Mouse (Mus musculus) testis, postnatal 14 days (tissue): ENCODE data around the gene Rbm4.
"Not testable (repeated sequence)": the region's sequence is repeated elsewhere in the genome, so short reads cannot be mapped to it uniquely, and the experiment has no call there.

Experiments used
- DNase-seq: peaks from one replicate; pipeline ENCODE4 v3.0.0; 2021; ENCODE audit warnings: low spot score

Rbm4 gene

GRCm38 (mm10) chr19:4793831-4794422 is at the start of gene Rbm4:
Rbm4 (minus strand) TSS chr19:4793901.
- DNase-seq = peak; percentile 99

- DNase-seq = no peak
These were observed 48.9 kb upstream of the Rbm4 start for GRCm38 (mm10) chr19:4842611-4843010.

GRCm38 (mm10) chr19:4840848-4841247 is 47.1 kb upstream of the Rbm4 start:
- no peak for DNase-seq

GRCm38 (mm10) chr19:4839149-4839548 is 45.4 kb upstream of the Rbm4 start, which contains the start of the genes Ccs and Ccdc87:
Ccs (minus strand) TSS chr19:4839332.
Ccdc87 (plus strand) TSS chr19:4839366.
- DNase-seq = peak; percentile 95

GRCm38 (mm10) chr19:4838526-4839140 is 44.9 kb upstream of the Rbm4 start:
- DNase-seq = no peak

GRCm38 (mm10) chr19:4837049-4837448 is 43.3 kb upstream of the Rbm4 start:
- DNase-seq = no peak

- DNase-seq = no peak
These were observed 42.4 kb upstream of the Rbm4 start for GRCm38 (mm10) chr19:4836096-4836495.

- DNase-seq = peak; percentile 41
These were observed 40.3 kb upstream of the Rbm4 start for GRCm38 (mm10) chr19:4833977-4834376.

- DNase-seq = no peak
These were observed 35.5 kb upstream of the Rbm4 start for GRCm38 (mm10) chr19:4829156-4829555.

GRCm38 (mm10) chr19:4828444-4829114 is 34.9 kb upstream of the Rbm4 start:
- no peak for DNase-seq

GRCm38 (mm10) chr19:4820678-4821303 is 27.1 kb upstream of the Rbm4 start:
- peak; percentile 68 for DNase-seq

- no peak for DNase-seq
These were observed 23.6 kb upstream of the Rbm4 start for GRCm38 (mm10) chr19:4817182-4817835.

- peak; percentile 70 for DNase-seq
These were observed 19.3 kb upstream of the Rbm4 start for GRCm38 (mm10) chr19:4813015-4813414.

- not testable (repeated sequence) for DNase-seq
These were observed 18.7 kb upstream of the Rbm4 start for GRCm38 (mm10) chr19:4812334-4812949.

- DNase-seq = no peak
These were observed 18.2 kb upstream of the Rbm4 start for GRCm38 (mm10) chr19:4811909-4812242.

GRCm38 (mm10) chr19:4811063-4811908 is 17.6 kb upstream of the Rbm4 start, which contains the start of the genes Gm21992 and Rbm14:
Gm21992 (minus strand) TSS chr19:4811612.
Rbm14 (minus strand) TSS chr19:4811634.
- DNase-seq = peak; percentile 99

- no peak for DNase-seq
These were observed 17.0 kb upstream of the Rbm4 start for GRCm38 (mm10) chr19:4810746-4811062.

GRCm38 (mm10) chr19:4810309-4810708 is 16.6 kb upstream of the Rbm4 start:
- no peak for DNase-seq

GRCm38 (mm10) chr19:4803283-4803682 is 9.6 kb upstream of the Rbm4 start:
- no peak for DNase-seq

GRCm38 (mm10) chr19:4802691-4803091 is 9.0 kb upstream of the Rbm4 start:
- DNase-seq = no peak

- DNase-seq = no peak
These were observed 5.4 kb upstream of the Rbm4 start for GRCm38 (mm10) chr19:4799083-4799482.
